Comparison of ENCODE assay signal across 14 mouse cellular contexts in the genomic region with DNA sequence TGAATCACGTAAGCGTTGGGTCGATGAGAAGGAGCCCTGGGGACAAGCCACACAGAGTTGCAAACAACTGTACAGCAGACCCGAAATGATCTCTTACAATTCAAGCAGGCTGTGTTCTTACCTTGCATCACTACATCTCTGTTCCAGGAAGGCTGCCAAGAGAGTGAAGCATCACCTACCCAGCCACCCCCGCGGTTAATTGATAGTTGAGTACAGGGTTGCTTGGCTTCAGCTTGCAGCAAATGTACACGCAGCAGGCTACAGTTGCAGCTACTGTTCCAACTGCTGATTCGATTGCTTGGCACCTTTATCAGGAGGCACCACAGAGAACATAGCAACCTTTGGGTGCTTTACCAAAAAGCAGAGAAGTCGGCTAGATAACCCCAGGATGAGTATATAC.
DNase-seq lines count a peak whose midpoint lies in the region.
"Had no signal": no experiment of that assay in that cellular context is flagged by ENCODE, and none has a peak within 500 bp of the region (broad histone marks: within the 10 kb centered on the region; RNA-seq: fewer than 3 reads in every experiment).

No protein-coding gene starts in this region.

- DNase-seq in layer of hippocampus, adult 18-20 months (ENCODE audit: low spot score in 2 of 2), result peak; percentile 46 to 81
- no peak for DNase-seq in layer of hippocampus, postnatal 10 days (ENCODE audit: low spot score in 2 of 2)
- peak; percentile 13 for DNase-seq in testis, postnatal 14 days (ENCODE audit: low spot score)
- DNase-seq in testis, postnatal 10 days (ENCODE audit: low spot score), result no peak
- peak; percentile 86 for DNase-seq in layer of hippocampus, adult 9-11 months
- DNase-seq in heart, adult 8-10 months (ENCODE audit: low spot score), result no peak
- DNase-seq in heart, postnatal 10 days, result no peak
- DNase-seq: adrenal gland, postnatal 25 days; cerebellum, adult 9-11 months; gastrocnemius, postnatal 10 days; kidney, postnatal 14 days; liver, embryonic 13.5 days; retina, postnatal 1 day; thymus, adult 18-20 months had no signal

- intact Hi-C loops in heart, postnatal 10 days (cut with DNase I), result no loop called here

Comparison
In these comparisons a context has a peak if more than half of its experiments do, and no peak if none do; other contexts are left out.
1. DNase-seq: peak in layer of hippocampus, adult 18-20 months (2 of 2), testis, postnatal 14 days (single experiment) and layer of hippocampus, adult 9-11 months (single experiment); none in layer of hippocampus, postnatal 10 days (0 of 2), testis, postnatal 10 days (single experiment), heart, adult 8-10 months (single experiment) and heart, postnatal 10 days (0 of 2).